In genomic region chr7:81134614-81135067, GRCm38 (mm10) we compare ENCODE assay signal across 8 mouse cellular contexts. TPM values are rescaled to one million over a fixed set of nuclear protein-coding genes. Genes with fewer than 3 reads are reported as not detected.
DNase-seq lines count a peak whose midpoint lies in the region; ATAC-seq and TF ChIP-seq lines count a peak whose summit lies in the region.

No protein-coding gene starts in this region.

- H3K9ac ChIP-seq in CH12.LX (ENCODE audit: insufficient read depth, low read depth) = no peak overlapping the region
- H3K9ac ChIP-seq in hindbrain, embryonic 12.5 days = 0 out of 2 replicates have a peak overlapping the region, but pooled peaks have one; percentile 11

- WGBS in hindbrain, embryonic 12.5 days = 36% methylated on average over 9 of the region's 9 CpGs
- 10% methylated on average over 9 of the region's 9 CpGs for WGBS in lung, adult 2 months

- H3K4me3 ChIP-seq in CH12.LX (replicated peaks in 1 of 3; ENCODE audit: low read depth in 2 of 3, low read length in 2 of 3, poor library complexity in 1 of 3) = no peak overlapping the region
- H3K4me3 ChIP-seq in hindbrain, embryonic 12.5 days = no peak overlapping the region
- peak overlapping the region; percentile 2 for H3K4me3 ChIP-seq in lung, adult 2 months (replicated peaks; ENCODE audit: extremely low read depth, low read depth, low read length)

- H3K4me2 ChIP-seq in CH12.LX (ENCODE audit: insufficient read depth, low read depth, poor library complexity, severe bottlenecking) = no peak overlapping the region
- peak overlapping the region; percentile 37 for H3K4me2 ChIP-seq in hindbrain, embryonic 12.5 days (replicated peaks)

- no peaks in the 10 kb centered on the region for H3K36me3 ChIP-seq in CH12.LX (replicated peaks in 1 of 2; ENCODE audit: control insufficient read depth in 1 of 2, insufficient read depth in 1 of 2, low read length in 1 of 2)
- no peaks in the 10 kb centered on the region for H3K36me3 ChIP-seq in hindbrain, embryonic 12.5 days

- dilution Hi-C loops in CH12.LX (cut with MboI; ENCODE audit: extremely low pct_ligation_motif_present, extremely low pct_unique_long_range_greater_than_20kb, low sequenced_read_pairs) = no loop called here

- H3K27me3 ChIP-seq in CH12.LX (replicated peaks) = no peaks in the 10 kb centered on the region
- no peaks in the 10 kb centered on the region; the same call in 1 of the 2 replicates for H3K27me3 ChIP-seq in hindbrain, embryonic 12.5 days

- peaks cover 2 to 7% of the 10 kb centered on the region in 2 experiments; a peak in 3 of 4 replicates for H3K4me1 ChIP-seq in CH12.LX (ENCODE audit: control insufficient read depth in 1 of 2, insufficient read depth in 2 of 2)
- H3K4me1 ChIP-seq in hindbrain, embryonic 12.5 days = 0 out of 2 replicates have a peak, but pooled peaks cover 12% of the 10 kb centered on the region
- no peaks in the 10 kb centered on the region for H3K4me1 ChIP-seq in lung, adult 2 months (ENCODE audit: control insufficient read depth, insufficient read depth, low read length)

- ATAC-seq in hindbrain, embryonic 12.5 days (ENCODE audit: low FRiP score) = peak; percentile 40; the same call in 1 of the 2 replicates
- no peak for ATAC-seq in activated CD4-positive, CD25-positive, alpha-beta regulatory T cell, adult 4 months

- H3K79me2 ChIP-seq in CH12.LX (replicated peaks; ENCODE audit: control insufficient read depth, extremely low read depth, insufficient read depth, poor library complexity, severe bottlenecking) = no peaks in the 10 kb centered on the region

- TF ChIP-seq RAD21 in CH12.LX (IDR thresholded peaks at IDR 0.05; ENCODE audit: low read depth, low read length) = peak; percentile 18

- TF ChIP-seq CTCF in CH12.LX (conservative IDR thresholded peaks at IDR 0.05 in 1 of 2, IDR thresholded peaks at IDR 0.05 in 1 of 2; ENCODE audit: low read depth in 2 of 2, low read length in 2 of 2) = peak in 1 of 2 experiments; percentile 27; a peak in 2 of 4 replicates
- TF ChIP-seq CTCF in lung, adult 2 months (IDR thresholded peaks at IDR 0.05; ENCODE audit: insufficient read depth, low read length) = peak; percentile 28; the same call in 1 of the 2 replicates

- H3K9me3 ChIP-seq in CH12.LX (replicated peaks; ENCODE audit: low read length) = no peaks in the 10 kb centered on the region
- no peaks in the 10 kb centered on the region for H3K9me3 ChIP-seq in hindbrain, embryonic 12.5 days (replicated peaks)

- TF ChIP-seq POLR2A in CH12.LX (IDR thresholded peaks at IDR 0.05; ENCODE audit: low read depth, low read length) = no peak
- no peak for TF ChIP-seq POLR2A in lung, adult 2 months (IDR thresholded peaks at IDR 0.05; ENCODE audit: borderline replicate concordance, extremely low read depth, low read depth, low read length)

- no peak for DNase-seq in CH12.LX (ENCODE audit: extremely low read depth)
- DNase-seq in c-Kit-positive CD71-negative TER-119-negative erythroid progenitor cells, embryonic 14.5 days (ENCODE audit: low read depth) = peak; percentile 36
- DNase-seq in gastrocnemius, adult 18-20 months (ENCODE audit: low spot score) = peak; percentile 76
- DNase-seq in layer of hippocampus, adult 9-11 months = peak; percentile 85
- DNase-seq in lung, adult 2 months = peak; percentile 31
- DNase-seq in ovary, postnatal 14 days (ENCODE audit: low spot score) = peak; percentile 48

- no peak for TF ChIP-seq EP300 in CH12.LX (IDR thresholded peaks at IDR 0.05; ENCODE audit: low read length)

- no peak overlapping the region for H3K27ac ChIP-seq in CH12.LX (ENCODE audit: insufficient read depth, low read depth)
- H3K27ac ChIP-seq in hindbrain, embryonic 12.5 days = no peak overlapping the region

- in situ Hi-C loops in CH12.LX (cut with MboI; ENCODE audit: low pct_ligation_motif_present, low pct_unique_long_range_greater_than_20kb, low sequenced_read_pairs) = no loop called here

TF ChIP-seq in CH12.LX, 34 proteins besides CTCF, POLR2A, EP300 and RAD21:
- TF ChIP-seq JUN (IDR thresholded peaks at IDR 0.05; ENCODE audit: insufficient read depth, low read depth, low read length) (peak; percentile 41; the same call in 1 of the 2 replicates), MYC (IDR thresholded peaks at IDR 0.05; ENCODE audit: low read depth, low read length) (no peak), MAX (IDR thresholded peaks at IDR 0.05; ENCODE audit: low read length) (no peak), ZMIZ1 (IDR thresholded peaks at IDR 0.05; ENCODE audit: low read depth, low read length) (no peak), JUND (conservative IDR thresholded peaks at IDR 0.05; ENCODE audit: low read depth, low read length) (peak; percentile 48), TCF12 (IDR thresholded peaks at IDR 0.05; ENCODE audit: low read depth, low read length) (no peak), MAZ (IDR thresholded peaks at IDR 0.05; ENCODE audit: low read depth, low read length) (no peak), POLR2AphosphoS2 (IDR thresholded peaks at IDR 0.05; ENCODE audit: low read depth, low read length) (no peak), CHD1 (IDR thresholded peaks at IDR 0.05; ENCODE audit: low read depth, low read length) (no peak), PAX5 (IDR thresholded peaks at IDR 0.05; ENCODE audit: low read length) (no peak), USF2 (conservative IDR thresholded peaks at IDR 0.05; ENCODE audit: low read depth, low read length) (no peak), ELF1 (IDR thresholded peaks at IDR 0.05; ENCODE audit: low read depth, low read length) (no peak), SMC3 (IDR thresholded peaks at IDR 0.05; ENCODE audit: low read depth, low read length) (0 out of 2 replicates have a peak, but pooled peaks have one; percentile 1), MEF2A (IDR thresholded peaks at IDR 0.05; ENCODE audit: borderline replicate concordance, low read depth, low read length) (no peak), CHD2 (IDR thresholded peaks at IDR 0.05; ENCODE audit: low read length) (no peak), MXI1 (IDR thresholded peaks at IDR 0.05; ENCODE audit: low read depth, low read length) (no peak), KAT2A (IDR thresholded peaks at IDR 0.05; ENCODE audit: insufficient replicate concordance, low read length) (no peak), TBP (conservative IDR thresholded peaks at IDR 0.05; ENCODE audit: low read depth, low read length) (no peak), BHLHE40 (IDR thresholded peaks at IDR 0.05; ENCODE audit: low read depth, low read length) (no peak), GABPA (IDR thresholded peaks at IDR 0.05; ENCODE audit: insufficient replicate concordance, low read depth, low read length) (no peak), NRF1 (IDR thresholded peaks at IDR 0.05; ENCODE audit: low read depth, low read length) (no peak), USF1 (IDR thresholded peaks at IDR 0.05; ENCODE audit: low read depth, low read length) (no peak), MAFK (IDR thresholded peaks at IDR 0.05; ENCODE audit: insufficient replicate concordance, low read length) (no peak), NELFE (IDR thresholded peaks at IDR 0.05; ENCODE audit: low read depth, low read length) (no peak), UBTF (IDR thresholded peaks at IDR 0.05; ENCODE audit: low read depth, low read length) (no peak), ZC3H11A (IDR thresholded peaks at IDR 0.05; ENCODE audit: low read depth, low read length) (no peak)

RNA-seq across cellular contexts. Expression of gene Slc28a1, which starts 20.0 kb away (rescaled TPM):
- 0.04 TPM in 1 of 2 replicates, not detected in the other for total RNA-seq in CH12.LX (2012; rRNA removed)
- total RNA-seq in CH12.LX (2014; rRNA removed) = not detected in 2 replicates
- polyA plus RNA-seq in CH12.LX (2012; ENCODE audit: insufficient read length, low read depth) = 0.13 and 0.22 TPM in 2 replicates
- under 1 TPM; 0.25 to 0.40 TPM for total RNA-seq in gastrocnemius, adult 18-20 months (2021)
- polyA plus RNA-seq in hindbrain, embryonic 12.5 days (2016; fragmentation: Nextera tagmentation; extraction: Ambion mirVana) = not detected in 2 replicates
- 0.07 and 0.17 TPM in 2 replicates for polyA plus RNA-seq in lung, adult 2 months (2012; rRNA removed)
- not detected for polyA plus RNA-seq in activated CD4-positive, CD25-positive, alpha-beta regulatory T cell, adult 4 months (2017; shearing (Covaris generic))
